ENCODE assay signal across 8 mouse cellular contexts in the genomic region with DNA sequence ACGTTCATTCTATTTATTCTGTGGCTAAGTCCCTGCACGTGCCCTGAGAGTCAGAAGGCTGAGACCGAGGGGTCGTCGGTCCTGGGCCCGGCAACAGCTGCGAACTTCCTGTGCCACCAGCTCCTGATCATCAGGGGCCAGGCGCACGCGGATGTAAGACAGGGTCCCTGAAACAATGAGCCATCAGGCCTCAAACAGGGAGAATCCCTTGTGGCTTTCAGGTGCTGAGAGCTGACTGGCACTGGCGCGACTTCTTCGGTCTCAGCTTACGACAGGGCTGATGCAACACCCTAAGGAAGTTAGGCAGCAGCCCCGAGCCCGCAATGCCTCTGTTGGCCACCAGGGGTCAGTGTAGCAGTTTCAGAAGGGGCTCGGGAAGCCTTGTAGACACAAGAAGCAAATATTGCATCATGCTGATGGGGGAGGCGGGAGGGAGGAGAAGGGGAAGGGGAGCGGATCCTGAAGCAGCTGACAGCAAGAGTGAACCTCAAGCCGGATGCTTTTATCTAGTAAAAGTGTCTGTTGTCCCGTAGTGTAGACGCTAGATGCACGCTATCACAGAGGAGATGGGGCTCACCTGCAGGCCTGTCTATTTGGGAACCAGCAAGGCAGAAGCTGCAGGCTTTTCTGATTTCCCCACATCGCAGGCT. TPM values are rescaled to one million over a fixed set of nuclear protein-coding genes. Genes with fewer than 3 reads are reported as not detected.
A peak's percentile ranks its signal among the peaks of the same experiment; 100 is the strongest.
DNase-seq lines count a peak whose midpoint lies in the region; ATAC-seq and TF ChIP-seq lines count a peak whose summit lies in the region.

No protein-coding gene starts in this region.

- H3K36me3 ChIP-seq in embryonic facial prominence, embryonic 15.5 days = no peaks in the 10 kb centered on the region
- no peaks in the 10 kb centered on the region for H3K36me3 ChIP-seq in heart, embryonic 10.5 days
- H3K36me3 ChIP-seq in kidney, embryonic 15.5 days = no peaks in the 10 kb centered on the region

- DNase-seq in 416B (ENCODE audit: low read depth) (peak; percentile 99), liver (peak; percentile 98)
- DNase-seq in heart, embryonic 10.5 days (ENCODE audit: low spot score) = peak; percentile 97
- peak; percentile 98 to 100 for DNase-seq in spleen, postnatal 4 days (ENCODE audit: low spot score in 2 of 2)

- H3K4me1 ChIP-seq in bone marrow, adult 2 months (ENCODE audit: control insufficient read depth, insufficient read depth, low read length) = peaks cover 3% of the 10 kb centered on the region; the same call in 1 of the 2 replicates
- H3K4me1 ChIP-seq in embryonic facial prominence, embryonic 15.5 days = peaks cover 18% of the 10 kb centered on the region
- peaks cover 25% of the 10 kb centered on the region for H3K4me1 ChIP-seq in heart, embryonic 10.5 days
- H3K4me1 ChIP-seq in kidney, embryonic 15.5 days = peaks cover 11% of the 10 kb centered on the region

- 0 out of 2 replicates have a peak overlapping the region, but pooled peaks have one; percentile 28 for H3K9ac ChIP-seq in embryonic facial prominence, embryonic 15.5 days
- peak overlapping the region; percentile 50 for H3K9ac ChIP-seq in kidney, embryonic 15.5 days

- H3K4me2 ChIP-seq in embryonic facial prominence, embryonic 15.5 days (replicated peaks) = peak overlapping the region; percentile 54
- peak overlapping the region; percentile 66 for H3K4me2 ChIP-seq in kidney, embryonic 15.5 days

- TF ChIP-seq POLR2A in bone marrow, adult 2 months (IDR thresholded peaks at IDR 0.05; ENCODE audit: borderline replicate concordance, control insufficient read depth, low read depth, low read length) = peak; percentile 52; the same call in 1 of the 2 replicates

- peak overlapping the region; percentile 35 for H3K4me3 ChIP-seq in bone marrow, adult 2 months (replicated peaks; ENCODE audit: control insufficient read depth, low read depth, low read length)
- H3K4me3 ChIP-seq in embryonic facial prominence, embryonic 15.5 days (replicated peaks) = peak overlapping the region; percentile 29
- H3K4me3 ChIP-seq in heart, embryonic 10.5 days = peak overlapping the region; percentile 53
- peak overlapping the region; percentile 32 for H3K4me3 ChIP-seq in kidney, embryonic 15.5 days (replicated peaks)

- 2% methylated on average over 24 of the region's 24 CpGs for WGBS in bone marrow, adult 2 months
- WGBS in embryonic facial prominence, embryonic 15.5 days = 3% methylated on average over 24 of the region's 24 CpGs
- 7% methylated on average over 24 of the region's 24 CpGs for WGBS in heart, embryonic 10.5 days
- 4% methylated on average over 24 of the region's 24 CpGs for WGBS in kidney, embryonic 15.5 days

- H3K27ac ChIP-seq in bone marrow, adult 2 months (ENCODE audit: control insufficient read depth, insufficient read depth, low read depth, low read length, poor library complexity) = no peak overlapping the region
- no peak overlapping the region; the same call in 1 of the 2 replicates for H3K27ac ChIP-seq in embryonic facial prominence, embryonic 15.5 days (replicated peaks)
- peak overlapping the region; percentile 80 for H3K27ac ChIP-seq in heart, embryonic 10.5 days
- no peak overlapping the region for H3K27ac ChIP-seq in kidney, embryonic 15.5 days

- no peaks in the 10 kb centered on the region for H3K9me3 ChIP-seq in embryonic facial prominence, embryonic 15.5 days (replicated peaks)
- no peaks in the 10 kb centered on the region for H3K9me3 ChIP-seq in heart, embryonic 10.5 days
- H3K9me3 ChIP-seq in kidney, embryonic 15.5 days (replicated peaks) = no peaks in the 10 kb centered on the region

- ATAC-seq in embryonic facial prominence, embryonic 15.5 days (ENCODE audit: insufficient number of reproducible peaks, low FRiP score, low TSS enrichment, low read depth) = peak; percentile 76
- ATAC-seq in kidney, embryonic 15.5 days (replicated peaks; ENCODE audit: low FRiP score) = peak; percentile 87
- peak; percentile 88 for ATAC-seq in monocyte, adult 5-6 weeks (replicated peaks; ENCODE audit: insufficient number of reproducible peaks, low FRiP score, low TSS enrichment, poor library complexity, severe bottlenecking)

- no peaks in the 10 kb centered on the region for H3K27me3 ChIP-seq in embryonic facial prominence, embryonic 15.5 days
- H3K27me3 ChIP-seq in heart, embryonic 10.5 days (ENCODE audit: insufficient read depth, poor library complexity, severe bottlenecking) = peaks cover 12% of the 10 kb centered on the region; the same call in 1 of the 2 replicates
- H3K27me3 ChIP-seq in kidney, embryonic 15.5 days = no peaks in the 10 kb centered on the region

- peak; percentile 99 for TF ChIP-seq CTCF in bone marrow, adult 2 months (IDR thresholded peaks at IDR 0.05; ENCODE audit: control insufficient read depth, insufficient read depth, low read length)

RNA-seq across cellular contexts. Expression of gene Klhdc4, which starts 21.6 kb away (rescaled TPM):
- polyA plus RNA-seq in bone marrow, adult 2 months (2011; ENCODE audit: insufficient read depth, insufficient read length, low replicate concordance, missing spikeins) = 49.4 and 56.2 TPM in 2 replicates
- polyA plus RNA-seq in embryonic facial prominence, embryonic 15.5 days (2015; fragmentation: Nextera tagmentation; extraction: Ambion mirVana) = 31.9 and 34.4 TPM in 2 replicates
- polyA plus RNA-seq in heart, embryonic 10.5 days (2016; fragmentation: Nextera tagmentation; extraction: Ambion mirVana) = 44.3 and 54.4 TPM in 2 replicates
- 42.7 and 45.5 TPM in 2 replicates for polyA plus RNA-seq in kidney, embryonic 15.5 days (2015; fragmentation: Nextera tagmentation; extraction: Ambion mirVana)
- 32.3 to 53.1 TPM (median 45.2 TPM) in 3 replicates for total RNA-seq in monocyte, adult 5-6 weeks (2017)

RNA-seq across cellular contexts. Expression of gene Slc7a5, which starts 56.5 kb away (rescaled TPM):
- 66.4 and 81.9 TPM in 2 replicates for polyA plus RNA-seq in bone marrow, adult 2 months (2011; ENCODE audit: insufficient read depth, insufficient read length, low replicate concordance, missing spikeins)
- polyA plus RNA-seq in embryonic facial prominence, embryonic 15.5 days (2015; fragmentation: Nextera tagmentation; extraction: Ambion mirVana) = 31.0 and 31.9 TPM in 2 replicates
- 18.7 and 20.9 TPM in 2 replicates for polyA plus RNA-seq in heart, embryonic 10.5 days (2016; fragmentation: Nextera tagmentation; extraction: Ambion mirVana)
- 16.7 and 19.3 TPM in 2 replicates for polyA plus RNA-seq in kidney, embryonic 15.5 days (2015; fragmentation: Nextera tagmentation; extraction: Ambion mirVana)
- 3.1 to 5.1 TPM (median 4.9 TPM) in 3 replicates for total RNA-seq in monocyte, adult 5-6 weeks (2017)
